Mouse (Mus musculus) layer of hippocampus, adult 2 months (tissue): ENCODE data around the gene Psors1c2. TPM values are rescaled to one million over a fixed set of nuclear protein-coding genes. Genes with fewer than 3 reads are reported as not detected.

Experiments used
- DNase-seq, 2 experiments: peaks; one replicate each; pipeline ENCODE4 v3.0.0; 2022; ENCODE audit warnings: low spot score in 2 of 2
- H3K27ac ChIP-seq: fragments of 200-600 bp; 2 replicates; pipeline ENCODE4 v1.8.1; 2022
- H3K4me3 ChIP-seq: fragments of 200-600 bp; 2 replicates; pipeline ENCODE4 v1.8.1; 2022; ENCODE audit warnings: mild to moderate bottlenecking
- CTCF ChIP-seq: fragments of 200-600 bp; conservative IDR thresholded peaks from 2 replicates; pipeline ENCODE4 v1.8.1; 2022; ENCODE audit warnings: antibody characterized with exemption, mild to moderate bottlenecking, moderate library complexity
- total RNA-seq, 2 experiments: library from RNA; stranded (reverse); gene quantifications; 2 replicates each; pipeline ENCODE4 v1.2.3; 2021

Gene Psors1c2
- total RNA-seq, 2 experiments from 2014 or later = 0.59 to 1.1 TPM

- DNase-seq = no peak
- TF ChIP-seq CTCF = peak; percentile 75
- Histone ChIP-seq H3K4me3 (no peak overlapping the region), H3K27ac (no peak overlapping the region)
These were observed 49.9 kb downstream of the Psors1c2 start for GRCm38 (mm10) chr17:35582900-35583299.

Other genes with a start within 250 kb of the Psors1c2 start
- under 1 TPM; 0.13 to 0.47 TPM for gene H2-Q1, start 212.8 kb upstream of the Psors1c2 start, total RNA-seq
- under 1 TPM in 1 of 2 experiments, not detected in 1; 0.38 TPM for gene H2-Q2, start 191.0 kb upstream of the Psors1c2 start, total RNA-seq
- 1 to 10 TPM; 1.7 to 2.3 TPM for gene H2-Q4, start 153.6 kb upstream of the Psors1c2 start, total RNA-seq
- gene H2-Q6, start 108.4 kb upstream of the Psors1c2 start, total RNA-seq = not detected
- gene H2-Q7, start 94.0 kb upstream of the Psors1c2 start, total RNA-seq = under 1 TPM; 0.69 to 0.79 TPM
- under 1 TPM; 0.12 to 0.15 TPM for gene H2-Q10, start 63.1 kb upstream of the Psors1c2 start, total RNA-seq
- under 1 TPM in 1 of 2 experiments, not detected in 1; 0.52 TPM for gene Pou5f1, start 27.2 kb upstream of the Psors1c2 start, total RNA-seq
- gene Tcf19, start 16.4 kb upstream of the Psors1c2 start, total RNA-seq = 1 to 10 TPM; 4.7 to 7.2 TPM
- gene Cchcr1, start 16.1 kb upstream of the Psors1c2 start, total RNA-seq = 10 to 100 TPM; 11.0 to 12.6 TPM
- under 1 TPM in 1 of 2 experiments, not detected in 1; 0.25 TPM for gene Cdsn, start 18.9 kb downstream of the Psors1c2 start, total RNA-seq
- gene 2300002M23Rik, start 34.2 kb downstream of the Psors1c2 start, total RNA-seq = not detected
- not detected for gene Sfta2, start 68.3 kb downstream of the Psors1c2 start, total RNA-seq
- gene Gm9573, start 93.4 kb downstream of the Psors1c2 start, total RNA-seq = not detected
- gene Mucl3, start 110.5 kb downstream of the Psors1c2 start, total RNA-seq = not detected
- 10 to 100 TPM; 32.4 to 47.3 TPM for gene Vars2, start 134.4 kb downstream of the Psors1c2 start, total RNA-seq
- 10 to 100 TPM; 29.9 to 35.3 TPM for gene Gtf2h4, start 140.5 kb downstream of the Psors1c2 start, total RNA-seq
- 10 to 100 TPM; 54.3 to 61.0 TPM for gene Ddr1, start 171.4 kb downstream of the Psors1c2 start, total RNA-seq